Mouse (Mus musculus): ENCODE data around the gene Hsd17b12.

Hsd17b12 gene

GRCm38 (mm10) chr2:94010335-94011291 lies 147.2 kb downstream of the Hsd17b12 start, which contains the start of gene Alkbh3:
Alkbh3 (minus strand) TSS chr2:94010807.
- DNase-seq (ENCODE audit: low read depth, low spot score) = peak; percentile 94

GRCm38 (mm10) chr2:94002331-94002730 lies 155.4 kb downstream of the Hsd17b12 start:
- DNase-seq (ENCODE audit: low read depth, low spot score) = peak; percentile 79

- DNase-seq (ENCODE audit: low read depth, low spot score) = no peak
Measured at GRCm38 (mm10) chr2:94001918-94002317, 155.8 kb downstream of the Hsd17b12 start.

- no peak for DNase-seq (ENCODE audit: low read depth, low spot score)
Measured at GRCm38 (mm10) chr2:94001411-94001810, 156.4 kb downstream of the Hsd17b12 start.

- DNase-seq (ENCODE audit: low read depth, low spot score) = no peak
Measured at GRCm38 (mm10) chr2:93996254-93996653, 161.5 kb downstream of the Hsd17b12 start, which contains the start of gene Gm27027. Gm27027 (minus strand) TSS chr2:93996354.

GRCm38 (mm10) chr2:93992810-93993209 lies 165.0 kb downstream of the Hsd17b12 start:
- DNase-seq (ENCODE audit: low read depth, low spot score) = no peak

GRCm38 (mm10) chr2:93992259-93992658 lies 165.5 kb downstream of the Hsd17b12 start:
- DNase-seq (ENCODE audit: low read depth, low spot score) = no peak

- no peak for DNase-seq (ENCODE audit: low read depth, low spot score)
Measured at GRCm38 (mm10) chr2:93991336-93991735, 166.4 kb downstream of the Hsd17b12 start.

- DNase-seq (ENCODE audit: low read depth, low spot score) = no peak
Measured at GRCm38 (mm10) chr2:93988440-93988839, 169.3 kb downstream of the Hsd17b12 start.
